Mouse (Mus musculus) stomach, embryonic 15.5 days (tissue): ENCODE data around the gene Ptn. TPM values are rescaled to one million over a fixed set of nuclear protein-coding genes. Genes with fewer than 3 reads are reported as not detected.

Experiments used
- ATAC-seq: fragments of 200-750 bp; cut with Nextera tagmentation; 2 replicates; pipeline ENCODE4 v1.8.0; 2017; ENCODE audit warnings: low read depth, moderate number of reproducible peaks, moderate TSS enrichment; ENCODE audit not compliant: insufficient read depth, low FRiP score
- H3K27ac ChIP-seq: fragments of 300-500 bp; sonication (generic); 2 replicates; pipeline ENCODE4 v1.5.1; 2015; ENCODE audit warnings: mild to moderate bottlenecking, inconsistent platforms
- H3K27me3 ChIP-seq: fragments of 300-500 bp; sonication (generic); replicated peaks from 2 replicates; pipeline ENCODE4 v1.6.1; 2015; ENCODE audit warnings: inconsistent platforms
- H3K36me3 ChIP-seq: fragments of 300-500 bp; sonication (generic); 2 replicates; pipeline ENCODE4 v1.6.1; 2015; ENCODE audit warnings: inconsistent platforms
- H3K4me1 ChIP-seq: fragments of 300-500 bp; sonication (generic); 2 replicates; pipeline ENCODE4 v1.6.1; 2015; ENCODE audit warnings: inconsistent platforms
- H3K4me2 ChIP-seq: fragments of 300-500 bp; sonication (generic); 2 replicates; pipeline ENCODE4 v1.6.1; 2015; ENCODE audit warnings: mild to moderate bottlenecking, inconsistent platforms
- H3K4me3 ChIP-seq: fragments of 300-500 bp; sonication (generic); replicated peaks from 2 replicates; pipeline ENCODE4 v1.5.1; 2015; ENCODE audit warnings: inconsistent platforms
- H3K9ac ChIP-seq: fragments of 300-500 bp; sonication (generic); 2 replicates; pipeline ENCODE4 v1.6.1; 2015; ENCODE audit warnings: inconsistent platforms
- H3K9me3 ChIP-seq: fragments of 300-500 bp; sonication (generic); 2 replicates; pipeline ENCODE4 v1.6.1; 2016; ENCODE audit warnings: inconsistent platforms
- WGBS: fragments of 180-500 bp; shearing (Covaris S2); methylation state at CpG from one replicate; pipeline ENCODE4 v1.1.7; 2015; 5-methylcytosine and 5-hydroxymethylcytosine counted together
- microRNA-seq: library from miRNA; unstranded; fragments of <30 nt; microRNA quantifications from one replicate; pipeline ENCODE4, GENCODE M21; 2016
- polyA plus RNA-seq: library from polyadenylated mRNA; unstranded; fragments of >200 nt; fragmentation: Nextera tagmentation; extraction: Ambion mirVana; gene quantifications from 2 replicates; pipeline ENCODE4 v1.2.1, GENCODE M21; 2015

Gene Ptn
- polyA plus RNA-seq, 1 experiment from 2014 or later: 390 TPM

GRCm38 (mm10) chr6:36671274-36671673 lies 138.7 kb downstream of the Ptn start:
- Histone ChIP-seq H3K9ac (no peak overlapping the region), H3K9me3 (no peaks in the 10 kb centered on the region), H3K4me3 (no peak overlapping the region), H3K27ac (no peak overlapping the region), H3K4me1 (no peaks in the 10 kb centered on the region), H3K27me3 (no peaks in the 10 kb centered on the region), H3K4me2 (no peak overlapping the region), H3K36me3 (no peaks in the 10 kb centered on the region)
- 48% methylated on average over 3 of the region's 3 CpGs for WGBS
- no peak for ATAC-seq

Small RNA genes lying within 50 kb of the gene (microRNA-seq; reads per million reads assigned to microRNA genes)
- gene Gm25111: not detected
